Mouse (Mus musculus) kidney, adult 18-20 months (tissue): ENCODE results near the gene Gm13090.
A peak's percentile ranks its signal among the peaks of the same experiment; 100 is the strongest.

Experiments
- DNase-seq: peaks from one replicate; pipeline ENCODE4 v3.0.0; 2021

Gm13090 gene

GRCm38 (mm10) chr4:151139053-151139840, 49.9 kb downstream of the Gm13090 start:
- DNase-seq: peak; percentile 75

- no peak for DNase-seq
These were observed 51.1 kb downstream of the Gm13090 start for GRCm38 (mm10) chr4:151140368-151140982.
